Mouse (Mus musculus): ENCODE results near the gene Soga1.

DNA sequence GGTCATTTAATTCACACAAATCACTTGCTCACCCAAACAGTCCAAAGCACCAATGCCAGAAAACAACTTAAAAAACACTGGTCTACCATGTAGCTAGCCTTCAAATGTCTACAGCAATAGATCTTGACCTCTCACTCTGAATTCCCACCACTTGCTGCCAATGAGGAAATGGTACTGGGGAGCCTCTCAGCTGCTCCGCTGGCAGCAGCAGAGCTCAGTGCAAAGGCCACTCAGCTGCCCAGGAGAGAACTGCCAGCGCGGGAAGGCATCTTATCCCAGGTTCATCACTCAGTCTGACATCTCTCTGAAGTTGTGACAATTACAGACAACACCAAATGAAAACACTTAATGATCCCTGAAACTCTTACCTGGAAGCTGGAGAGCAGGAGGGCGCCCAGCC, 76.7 kb downstream of the Soga1 start:
- no peak for TF ChIP-seq MAFK (IDR thresholded peaks at IDR 0.05; ENCODE audit: insufficient read depth, low read depth, low read length)
- TF ChIP-seq HCFC1 (IDR thresholded peaks at IDR 0.05; ENCODE audit: borderline replicate concordance, insufficient read depth, low read length) = no peak
- no peak for TF ChIP-seq CHD2 (IDR thresholded peaks at IDR 0.05; ENCODE audit: low read depth, low read length)

Measured in ES-E14 (cell line).